ENCODE assay signal across 9 mouse cellular contexts in the genomic region with DNA sequence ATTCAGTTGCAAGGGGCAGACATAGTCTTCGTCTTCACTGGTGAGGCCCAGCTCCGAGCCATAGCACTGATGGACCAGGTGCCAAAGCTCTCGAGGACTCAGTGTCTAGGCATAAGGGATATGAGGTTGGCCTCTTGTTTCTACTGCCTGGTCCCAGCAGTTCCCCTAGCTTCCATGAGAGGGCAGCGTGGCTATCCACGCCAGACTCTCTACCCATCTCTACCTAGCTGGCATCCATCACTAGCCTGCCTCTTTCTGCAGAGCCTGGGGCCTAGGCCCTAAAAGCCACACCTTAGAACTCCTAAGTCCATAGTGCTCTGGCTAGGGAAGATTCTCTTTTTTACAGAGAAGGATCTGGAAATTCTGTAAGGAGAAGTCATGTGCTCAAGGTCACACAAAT. TPM values are rescaled to one million over a fixed set of nuclear protein-coding genes. Genes with fewer than 3 reads are reported as not detected.
DNase-seq lines count a peak whose midpoint lies in the region; ATAC-seq and TF ChIP-seq lines count a peak whose summit lies in the region.
"Had no signal": no experiment of that assay in that cellular context is flagged by ENCODE, and none has a peak within 500 bp of the region (broad histone marks: within the 10 kb centered on the region; RNA-seq: fewer than 3 reads in every experiment).

No protein-coding gene starts in this region.

- H3K36me3 ChIP-seq in embryonic facial prominence, embryonic 14.5 days (ENCODE audit: control insufficient read depth, insufficient read depth, low read length): peaks cover 90% of the 10 kb centered on the region
- H3K36me3 ChIP-seq in hindbrain, embryonic 16.5 days (ENCODE audit: control insufficient read depth, insufficient read depth, low read length): peaks cover 67% of the 10 kb centered on the region
- peaks cover 69% of the 10 kb centered on the region for H3K36me3 ChIP-seq in liver, embryonic 11.5 days (ENCODE audit: control insufficient read depth, insufficient read depth, low read length)

- H3K9ac ChIP-seq in embryonic facial prominence, embryonic 14.5 days (ENCODE audit: low read depth, low read length): no peak overlapping the region
- H3K9ac ChIP-seq in hindbrain, embryonic 16.5 days (ENCODE audit: low read depth, low read length): no peak overlapping the region
- H3K9ac ChIP-seq in liver, embryonic 11.5 days (ENCODE audit: low read depth, low read length): no peak overlapping the region
- H3K9ac ChIP-seq: limb, embryonic 15.5 days had no signal

- H3K9me3 ChIP-seq in embryonic facial prominence, embryonic 14.5 days (ENCODE audit: control insufficient read depth, low read length): no peaks in the 10 kb centered on the region
- H3K9me3 ChIP-seq in hindbrain, embryonic 16.5 days (ENCODE audit: control insufficient read depth, low read length): no peaks in the 10 kb centered on the region
- no peaks in the 10 kb centered on the region for H3K9me3 ChIP-seq in liver, embryonic 11.5 days (ENCODE audit: control insufficient read depth, low read length)
- H3K9me3 ChIP-seq: limb, embryonic 15.5 days had no signal

- intact Hi-C loops in left cerebral cortex, adult 2 months (cut with DNase I): loop anchor here (2.0 kb wide), 1 partner anchor 37 kb away; no protein-coding TSS in a partner anchor

- peak in 1 of 2 experiments; percentile 61 for DNase-seq in left cerebral cortex, adult 2 months (ENCODE audit: extremely low spot score in 1 of 2, low spot score in 2 of 2)
- DNase-seq in left cerebral cortex, adult 8-10 months (ENCODE audit: low spot score in 2 of 2): no peak
- DNase-seq in adrenal gland, postnatal 10 days: peak; percentile 79
- DNase-seq in embryonic facial prominence, embryonic 14.5 days (ENCODE audit: low spot score): peak; percentile 32
- DNase-seq in liver, embryonic 11.5 days (ENCODE audit: low spot score): no peak
- peak; percentile 48 for DNase-seq in neural tube, embryonic 10.5 days (ENCODE audit: extremely low spot score, low spot score)
- peak; percentile 87 for DNase-seq in thymus, postnatal 4 days

- WGBS in embryonic facial prominence, embryonic 14.5 days: 60% methylated on average over 5 of the region's 5 CpGs
- 74% methylated on average over 5 of the region's 5 CpGs for WGBS in hindbrain, embryonic 16.5 days
- 77% methylated on average over 5 of the region's 5 CpGs for WGBS in liver, embryonic 11.5 days

- ATAC-seq in embryonic facial prominence, embryonic 14.5 days (ENCODE audit: low read depth): peak; percentile 39; the same call in 1 of the 2 replicates
- peak; percentile 30; the same call in 1 of the 2 replicates for ATAC-seq in hindbrain, embryonic 16.5 days
- ATAC-seq in liver, embryonic 11.5 days (replicated peaks; ENCODE audit: low FRiP score): peak; percentile 51

- no peaks in the 10 kb centered on the region for H3K4me1 ChIP-seq in embryonic facial prominence, embryonic 14.5 days (ENCODE audit: control insufficient read depth, insufficient read depth, low read length)
- no peaks in the 10 kb centered on the region for H3K4me1 ChIP-seq in hindbrain, embryonic 16.5 days (ENCODE audit: control insufficient read depth, insufficient read depth, low read depth, low read length)
- H3K4me1 ChIP-seq in liver, embryonic 11.5 days (replicated peaks; ENCODE audit: control insufficient read depth, insufficient read depth, low read length): no peaks in the 10 kb centered on the region
- H3K4me1 ChIP-seq: limb, embryonic 15.5 days had no signal

- no peak overlapping the region for H3K4me2 ChIP-seq in embryonic facial prominence, embryonic 14.5 days (ENCODE audit: low read depth, low read length)
- H3K4me2 ChIP-seq in hindbrain, embryonic 16.5 days (ENCODE audit: low read length): no peak overlapping the region
- no peak overlapping the region for H3K4me2 ChIP-seq in liver, embryonic 11.5 days
- H3K4me2 ChIP-seq: limb, embryonic 15.5 days had no signal

- H3K27me3 ChIP-seq in embryonic facial prominence, embryonic 14.5 days (replicated peaks; ENCODE audit: control insufficient read depth, insufficient read depth, low read length): no peaks in the 10 kb centered on the region
- no peaks in the 10 kb centered on the region for H3K27me3 ChIP-seq in hindbrain, embryonic 16.5 days (replicated peaks; ENCODE audit: control insufficient read depth, insufficient read depth, low read length)
- no peaks in the 10 kb centered on the region for H3K27me3 ChIP-seq in liver, embryonic 11.5 days (replicated peaks; ENCODE audit: control insufficient read depth, insufficient read depth, low read length)
- H3K27me3 ChIP-seq: limb, embryonic 15.5 days had no signal

- TF ChIP-seq CTCF in left cerebral cortex, adult 2 months (IDR thresholded peaks at IDR 0.05): peak; percentile 92

- H3K4me3 ChIP-seq in left cerebral cortex, adult 2 months: no peak overlapping the region
- H3K4me3 ChIP-seq in embryonic facial prominence, embryonic 14.5 days (ENCODE audit: low read depth, low read length): no peak overlapping the region
- H3K4me3 ChIP-seq in hindbrain, embryonic 16.5 days (ENCODE audit: low read length): no peak overlapping the region
- H3K4me3 ChIP-seq in liver, embryonic 11.5 days (ENCODE audit: low read depth, low read length): no peak overlapping the region
- H3K4me3 ChIP-seq: limb, embryonic 15.5 days had no signal

- H3K27ac ChIP-seq in left cerebral cortex, adult 2 months: no peak overlapping the region
- no peak overlapping the region for H3K27ac ChIP-seq in embryonic facial prominence, embryonic 14.5 days (replicated peaks; ENCODE audit: low read depth, low read length)
- no peak overlapping the region for H3K27ac ChIP-seq in hindbrain, embryonic 16.5 days (ENCODE audit: low read depth, low read length)
- no peak overlapping the region for H3K27ac ChIP-seq in liver, embryonic 11.5 days (ENCODE audit: low read depth, low read length)
- H3K27ac ChIP-seq: limb, embryonic 15.5 days had no signal

RNA-seq across cellular contexts. Expression of a gene that starts 13.0 kb away (rescaled TPM):
- 100 to 1,000 TPM; 737 to 759 TPM for total RNA-seq in left cerebral cortex, adult 2 months (2021)
- total RNA-seq in left cerebral cortex, adult 8-10 months (2022): 100 to 1,000 TPM; 652 to 704 (median 680) TPM
- total RNA-seq in adrenal gland, postnatal 10 days (2021): 10 to 100 TPM; 15.7 to 39.2 TPM
- polyA plus RNA-seq in embryonic facial prominence, embryonic 14.5 days (2014; fragmentation: Nextera tagmentation; extraction: Ambion mirVana): 8.5 and 9.4 TPM in 2 replicates
- 19.0 TPM in 2 replicates for polyA plus RNA-seq in hindbrain, embryonic 16.5 days (2015; fragmentation: Nextera tagmentation; extraction: Ambion mirVana)
- polyA plus RNA-seq in liver, embryonic 11.5 days (2014; fragmentation: Nextera tagmentation; extraction: Ambion mirVana): 0.57 and 1.0 TPM in 2 replicates

RNA-seq across cellular contexts. Expression of a gene that starts 15.9 kb away (rescaled TPM):
- total RNA-seq in left cerebral cortex, adult 2 months (2021): 100 to 1,000 TPM; 107 to 118 TPM
- 100 to 1,000 TPM; 103 to 108 (median 105) TPM for total RNA-seq in left cerebral cortex, adult 8-10 months (2022)
- total RNA-seq in adrenal gland, postnatal 10 days (2021): 10 to 100 TPM; 39.4 to 60.0 TPM
- 65.4 and 65.7 TPM in 2 replicates for polyA plus RNA-seq in embryonic facial prominence, embryonic 14.5 days (2014; fragmentation: Nextera tagmentation; extraction: Ambion mirVana)
- polyA plus RNA-seq in hindbrain, embryonic 16.5 days (2015; fragmentation: Nextera tagmentation; extraction: Ambion mirVana): 203 and 222 TPM in 2 replicates
- 40.9 and 47.6 TPM in 2 replicates for polyA plus RNA-seq in liver, embryonic 11.5 days (2014; fragmentation: Nextera tagmentation; extraction: Ambion mirVana)

RNA-seq across cellular contexts. Expression of a gene that starts 24.7 kb away (rescaled TPM):
- 1 to 10 TPM; 2.5 to 8.3 TPM for total RNA-seq in left cerebral cortex, adult 2 months (2021)
- 1 to 10 TPM; 2.0 to 4.4 (median 3.5) TPM for total RNA-seq in left cerebral cortex, adult 8-10 months (2022)
- total RNA-seq in adrenal gland, postnatal 10 days (2021): 10 to 100 TPM; 25.1 to 65.2 TPM
- 4.4 and 4.9 TPM in 2 replicates for polyA plus RNA-seq in embryonic facial prominence, embryonic 14.5 days (2014; fragmentation: Nextera tagmentation; extraction: Ambion mirVana)
- 0.61 and 0.75 TPM in 2 replicates for polyA plus RNA-seq in hindbrain, embryonic 16.5 days (2015; fragmentation: Nextera tagmentation; extraction: Ambion mirVana)
- polyA plus RNA-seq in liver, embryonic 11.5 days (2014; fragmentation: Nextera tagmentation; extraction: Ambion mirVana): 36.6 and 38.3 TPM in 2 replicates

Comparison
In these comparisons a context has a peak if more than half of its experiments do, and no peak if none do; other contexts are left out.
1. DNase-seq: peak in adrenal gland, postnatal 10 days (single experiment), embryonic facial prominence, embryonic 14.5 days (single experiment), neural tube, embryonic 10.5 days (single experiment) and thymus, postnatal 4 days (single experiment); none in left cerebral cortex, adult 8-10 months (0 of 2) and liver, embryonic 11.5 days (single experiment).
2. RNA of a gene that starts 13.0 kb away (total RNA-seq): 737 to 759 TPM in left cerebral cortex, adult 2 months and 652 to 704 TPM in left cerebral cortex, adult 8-10 months; 15.7 to 39.2 TPM in adrenal gland, postnatal 10 days; every median in the first group is over 10 times any median in the second.
3. Peak in every context shown above with its lines, with median percentiles within 50 percentile points of each other: ATAC-seq.